Mouse (Mus musculus): ENCODE data around the gene Olfr123. TPM values are rescaled to one million over a fixed set of nuclear protein-coding genes. Genes with fewer than 3 reads are reported as not detected.

The Olfr123 gene
- polyA plus RNA-seq (2021; fragmentation: Nextera tagmentation) = not detected in 2 replicates
- long read RNA-seq, experiment 1 = 0 reads
- long read RNA-seq, experiment 2 = 0 reads

GRCm38 (mm10) chr17:37793229-37793628 lies at the start of gene Olfr123:
TSS of gene Olfr123 (plus strand) at chr17:37793529.

GRCm38 (mm10) chr17:37768307-37768706 lies 25.0 kb upstream of the Olfr123 start, which contains the start of gene Olfr122:
TSS of gene Olfr122 (plus strand) at chr17:37768607.

GRCm38 (mm10) chr17:37799588-37799987 lies 6.3 kb downstream of the Olfr123 start, which contains the start of gene Olfr124:
TSS of gene Olfr124 (plus strand) at chr17:37799888.

GRCm38 (mm10) chr17:37832649-37833048 lies 39.3 kb downstream of the Olfr123 start, which contains the start of gene Olfr125:
TSS of gene Olfr125 (plus strand) at chr17:37832949.

GRCm38 (mm10) chr17:37847183-37847582 lies 53.9 kb downstream of the Olfr123 start, which contains the start of gene Olfr126:
TSS of gene Olfr126 (plus strand) at chr17:37847483.

Other genes starting within 250 kb of the Olfr123 start
- not detected in 2 replicates for gene Olfr112, start 224.1 kb upstream of the Olfr123 start, polyA plus RNA-seq (2021; fragmentation: Nextera tagmentation)
- not detected in 2 replicates for gene Olfr113, start 215.9 kb upstream of the Olfr123 start, polyA plus RNA-seq (2021; fragmentation: Nextera tagmentation)
- not detected in 2 replicates for gene Olfr114, start 200.8 kb upstream of the Olfr123 start, polyA plus RNA-seq (2021; fragmentation: Nextera tagmentation)
- gene Olfr115, start 166.4 kb upstream of the Olfr123 start, polyA plus RNA-seq (2021; fragmentation: Nextera tagmentation) = not detected in 2 replicates
- gene Olfr116, start 166.3 kb upstream of the Olfr123 start, polyA plus RNA-seq (2021; fragmentation: Nextera tagmentation) = not detected in 2 replicates
- gene Olfr117, start 129.7 kb upstream of the Olfr123 start, polyA plus RNA-seq (2021; fragmentation: Nextera tagmentation) = not detected in 2 replicates
- not detected in 2 replicates for gene Olfr118, start 126.5 kb upstream of the Olfr123 start, polyA plus RNA-seq (2021; fragmentation: Nextera tagmentation)
- gene Olfr119, start 97.0 kb upstream of the Olfr123 start, polyA plus RNA-seq (2021; fragmentation: Nextera tagmentation) = not detected in 2 replicates
- not detected in 2 replicates for gene Olfr120, start 71.7 kb upstream of the Olfr123 start, polyA plus RNA-seq (2021; fragmentation: Nextera tagmentation)
- not detected in 2 replicates for gene Olfr121, start 44.7 kb upstream of the Olfr123 start, polyA plus RNA-seq (2021; fragmentation: Nextera tagmentation)
- not detected in 2 replicates for gene Olfr122, start 24.9 kb upstream of the Olfr123 start, polyA plus RNA-seq (2021; fragmentation: Nextera tagmentation)
- not detected in 2 replicates for gene Olfr124, start 6.4 kb downstream of the Olfr123 start, polyA plus RNA-seq (2021; fragmentation: Nextera tagmentation)
- gene Olfr125, start 39.4 kb downstream of the Olfr123 start, polyA plus RNA-seq (2021; fragmentation: Nextera tagmentation) = 0.10 TPM in 1 of 2 replicates, not detected in the other
- not detected in 2 replicates for gene Olfr126, start 54.0 kb downstream of the Olfr123 start, polyA plus RNA-seq (2021; fragmentation: Nextera tagmentation)
- gene Olfr127, start 106.9 kb downstream of the Olfr123 start, polyA plus RNA-seq (2021; fragmentation: Nextera tagmentation) = not detected in 2 replicates
- not detected in 2 replicates for gene Olfr128, start 127.0 kb downstream of the Olfr123 start, polyA plus RNA-seq (2021; fragmentation: Nextera tagmentation)
- gene Olfr761, start 159.6 kb downstream of the Olfr123 start, polyA plus RNA-seq (2021; fragmentation: Nextera tagmentation) = not detected in 2 replicates